Mouse (Mus musculus) cerebellum, adult 8-10 months (tissue): ENCODE measurements around the gene Scfd2.
A peak's percentile ranks its signal among the peaks of the same experiment; 100 is the strongest.

ENCODE experiments used
- DNase-seq: peaks from one replicate; pipeline ENCODE4 v3.0.0; 2022

The Scfd2 gene

DNA sequence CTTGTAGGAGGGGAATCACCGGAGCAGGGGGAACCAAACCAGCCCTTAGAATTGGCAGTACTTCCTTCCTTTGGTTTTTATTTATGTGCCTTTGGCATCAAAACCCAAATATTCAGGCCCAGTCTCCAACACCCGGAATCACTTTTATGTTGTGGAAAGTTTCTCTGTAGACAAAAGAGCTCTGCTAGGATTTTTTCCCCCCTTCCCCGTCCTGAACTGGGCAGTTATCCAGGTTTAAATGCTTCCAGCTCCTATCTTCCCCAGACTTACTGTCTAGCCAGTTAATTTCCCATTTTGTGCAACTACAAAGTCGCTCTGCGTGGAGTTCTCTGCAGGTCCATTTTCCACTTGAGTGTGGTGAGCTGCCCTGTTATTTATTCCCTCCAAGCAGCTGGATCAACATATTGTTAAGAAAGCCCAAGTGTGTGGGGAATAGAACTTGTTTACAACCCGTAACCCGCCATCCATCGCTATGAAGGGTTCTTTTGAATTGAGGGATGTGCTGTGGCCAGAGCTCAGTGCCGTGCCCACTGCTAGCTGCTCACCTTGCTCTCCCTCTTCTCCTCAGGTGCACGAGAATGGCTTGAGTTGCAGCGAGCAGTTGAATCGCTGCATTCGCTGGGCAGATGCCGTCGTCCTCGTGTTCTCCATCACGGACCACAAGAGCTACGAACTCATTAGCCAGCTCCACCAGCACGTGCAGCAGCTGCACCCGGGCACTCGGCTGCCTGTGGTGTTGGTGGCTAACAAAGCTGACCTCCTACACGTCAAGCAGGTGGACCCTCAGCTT lies 333.8 kb downstream of the Scfd2 start:
- DNase-seq: no peak

DNA sequence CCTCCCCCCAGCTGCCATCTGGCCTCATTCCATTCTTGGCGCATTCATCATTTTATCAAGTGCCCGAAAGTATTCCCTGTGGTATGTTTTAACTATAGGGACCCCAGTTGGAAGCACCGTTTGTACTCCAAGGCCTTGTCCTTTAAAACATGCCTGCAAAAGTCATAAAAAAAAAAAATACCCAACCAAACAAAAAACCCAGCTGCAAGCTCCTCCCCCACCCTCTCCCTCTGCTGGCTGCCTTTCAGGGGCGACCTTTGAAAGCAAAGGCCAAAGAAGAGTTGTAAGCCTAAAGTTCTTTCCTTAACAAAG lies 335.3 kb downstream of the Scfd2 start:
- no peak for DNase-seq

DNA sequence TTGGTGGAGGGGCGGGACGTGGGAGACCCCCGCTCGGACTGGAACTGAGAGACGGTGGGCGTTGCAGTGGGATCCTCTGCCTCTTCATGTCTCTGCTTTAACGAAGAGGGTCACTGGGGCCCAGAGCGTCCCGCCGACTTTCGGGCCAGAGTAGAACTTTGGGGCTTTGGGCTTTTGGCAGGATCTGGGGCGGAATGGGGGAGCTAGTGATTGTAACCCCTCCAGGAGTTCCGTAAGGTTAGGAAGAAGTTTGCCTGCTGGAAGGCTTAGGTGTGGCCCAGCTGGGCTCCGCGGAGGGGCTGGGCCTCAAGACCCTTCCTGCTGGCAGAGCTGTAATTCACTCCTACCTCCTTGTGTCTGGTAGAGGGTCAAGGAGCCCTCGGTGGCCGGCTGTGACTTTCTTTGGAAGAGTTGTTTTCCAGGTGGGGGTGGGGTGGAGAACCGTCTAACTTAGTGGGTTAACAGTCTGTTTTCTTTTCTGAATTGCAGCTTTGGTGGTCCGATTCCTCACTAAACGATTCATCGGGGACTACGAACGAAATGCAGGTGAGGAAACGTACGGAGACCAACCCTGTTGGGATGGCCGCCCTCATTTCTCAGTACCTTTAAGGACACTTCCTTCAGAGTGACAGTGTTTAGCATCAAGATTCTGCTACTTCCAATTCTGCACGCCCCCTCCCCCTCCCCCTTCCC lies 335.8 kb downstream of the Scfd2 start:
- DNase-seq: no peak

DNA sequence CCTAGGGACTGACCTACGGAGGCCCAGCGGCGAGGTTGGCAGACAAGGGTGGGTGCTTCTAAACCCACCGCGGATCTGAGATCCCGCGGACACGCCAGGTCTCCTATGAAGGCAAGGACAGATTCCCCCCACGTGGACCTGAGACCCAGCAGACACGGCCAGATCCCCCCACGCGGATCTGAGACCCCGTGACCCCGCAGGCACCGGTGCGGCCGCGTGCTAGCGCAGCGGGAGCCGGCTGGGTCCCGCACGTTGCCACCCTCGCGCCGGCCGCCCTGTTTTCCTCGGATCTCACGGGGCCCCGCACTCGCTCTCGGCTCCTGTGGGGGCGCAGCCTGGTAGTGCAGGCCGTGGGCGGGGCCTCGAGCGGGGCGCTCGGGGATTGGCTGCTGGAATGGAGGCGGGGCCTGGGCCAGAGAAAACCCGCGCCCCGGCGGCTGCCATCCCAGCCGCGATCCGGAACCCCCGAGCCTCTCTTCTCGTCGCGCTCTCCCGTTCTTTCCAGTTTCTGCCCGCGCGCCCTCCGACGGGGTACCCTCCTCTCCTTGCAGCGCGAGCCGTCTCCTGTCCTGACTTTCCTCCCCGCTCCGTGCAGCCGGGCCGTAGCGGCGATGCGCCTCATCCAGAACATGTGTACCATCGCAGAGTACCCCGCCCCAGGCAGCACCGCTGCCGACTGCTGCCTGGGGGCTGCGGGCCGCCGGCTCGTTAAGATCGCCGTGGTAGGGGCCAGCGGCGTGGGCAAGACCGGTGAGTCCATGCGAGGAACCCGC lies 336.5 kb downstream of the Scfd2 start, which contains the start of gene Rasl11b:
Gene Rasl11b (plus strand): TSS at position 446 of the 773 bp plus-strand sequence.
- peak; percentile 93 for DNase-seq

DNA sequence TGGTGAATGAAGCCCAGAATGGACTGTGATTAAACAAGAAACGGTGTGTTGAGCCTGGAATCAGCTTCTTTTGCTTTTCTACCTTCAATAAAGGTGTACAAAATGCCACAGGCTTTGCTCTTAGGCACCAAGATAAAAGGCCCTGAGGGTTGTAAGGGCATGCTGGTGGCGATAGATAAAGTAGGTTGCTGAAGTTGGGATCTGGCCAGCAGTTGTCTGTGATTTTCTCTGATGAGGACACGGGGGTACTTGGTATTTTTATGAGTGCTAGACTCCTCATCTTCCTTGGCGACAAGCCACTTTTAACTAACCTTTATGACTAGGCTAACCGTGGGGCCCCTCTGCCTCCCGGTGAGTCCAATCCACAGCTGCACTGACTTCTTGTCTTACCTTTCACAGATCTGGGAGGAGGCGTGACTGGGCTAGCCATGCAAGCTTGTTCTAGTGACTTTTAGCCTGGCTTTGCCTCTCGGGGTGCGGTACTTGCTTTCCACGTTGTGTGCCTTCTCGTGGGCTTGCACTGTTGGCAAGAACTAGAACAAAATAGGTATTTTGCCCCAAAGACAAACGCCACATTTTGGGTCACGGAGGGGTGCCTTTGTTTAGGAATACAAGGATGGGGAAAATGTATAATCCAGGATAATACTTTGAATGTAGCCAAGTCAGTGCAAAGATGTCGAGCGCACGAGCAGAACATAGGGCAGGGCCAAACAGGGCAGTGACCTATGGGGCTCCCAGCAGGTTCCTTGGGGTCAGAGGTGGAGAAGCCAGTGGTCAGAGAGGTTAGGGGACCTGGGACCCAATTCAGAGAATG lies 337.3 kb downstream of the Scfd2 start:
- no peak for DNase-seq

DNA sequence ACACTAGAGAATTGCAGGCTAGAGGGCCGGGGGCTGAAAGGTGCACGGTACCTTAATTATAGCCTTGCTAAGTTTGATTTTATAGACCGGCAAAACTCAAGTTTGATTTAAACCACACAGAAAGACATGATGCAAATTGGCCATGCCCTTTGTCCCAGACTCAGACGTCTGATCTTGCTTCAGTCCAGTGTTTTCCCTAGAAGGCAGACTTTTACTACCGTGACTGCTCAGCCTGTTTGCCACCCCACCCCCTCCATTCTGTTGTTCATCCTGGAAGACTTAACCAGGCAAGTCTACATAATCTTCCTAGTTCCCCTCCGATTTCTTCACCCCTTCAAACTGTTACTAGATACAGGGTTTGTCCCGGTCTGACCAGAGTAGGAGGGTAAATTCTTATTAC lies 337.9 kb downstream of the Scfd2 start:
- no peak for DNase-seq

DNA sequence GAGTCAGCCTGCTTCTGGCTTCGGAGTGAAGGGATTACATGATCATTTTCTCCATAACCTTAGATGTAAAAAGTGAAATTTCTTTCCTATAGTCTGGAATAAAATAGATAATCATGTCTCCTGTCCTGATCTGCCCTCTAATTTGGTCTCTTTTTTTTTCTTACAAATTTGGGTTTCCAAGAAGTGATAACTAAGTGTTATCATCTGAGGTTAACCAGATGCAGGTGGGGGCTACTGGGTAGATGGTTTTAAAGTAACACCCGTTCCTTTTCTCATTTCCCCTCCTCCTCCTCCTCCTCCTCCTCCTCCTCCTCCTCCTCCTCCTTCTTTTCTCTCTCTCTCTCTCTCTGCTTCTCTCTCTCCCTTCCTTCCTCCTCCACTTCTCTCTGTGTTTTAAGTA lies 338.6 kb downstream of the Scfd2 start:
- DNase-seq: no peak

DNA sequence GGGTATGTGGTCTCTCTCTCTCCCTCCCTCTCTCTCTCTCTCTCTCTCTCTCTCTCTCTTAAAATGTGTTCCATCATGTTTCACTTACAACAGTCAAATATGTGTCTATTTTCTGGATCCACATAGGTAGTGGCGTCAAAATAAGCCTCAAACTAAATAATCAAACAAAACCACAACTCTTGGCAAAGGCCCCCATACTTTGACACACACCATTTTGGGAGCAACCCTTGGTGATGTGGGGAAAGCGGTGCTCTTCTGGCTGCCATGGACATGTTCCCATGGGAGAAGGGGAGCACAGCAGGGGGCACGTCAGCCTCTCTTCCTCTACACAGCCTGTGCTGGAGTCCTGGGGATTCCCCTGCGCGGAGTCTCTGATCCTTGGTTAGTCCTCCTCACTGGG lies 340.6 kb downstream of the Scfd2 start:
- DNase-seq: no peak

DNA sequence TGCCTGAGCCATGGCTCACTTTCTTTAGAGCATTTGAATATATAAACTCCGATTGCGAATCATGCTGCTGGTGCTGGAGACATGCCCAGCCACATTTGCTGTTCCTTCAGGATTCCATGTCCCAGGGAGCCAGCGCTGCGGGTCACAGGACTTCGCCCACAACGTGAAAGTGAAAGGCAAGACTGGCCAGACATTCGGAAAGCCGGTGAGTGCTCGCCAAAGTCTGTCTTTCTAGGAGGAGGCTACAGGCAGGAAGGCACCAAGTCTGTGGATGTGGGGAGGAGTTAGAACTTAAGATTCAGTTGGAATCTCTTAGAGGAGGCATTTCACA lies 341.4 kb downstream of the Scfd2 start:
- no peak for DNase-seq

DNA sequence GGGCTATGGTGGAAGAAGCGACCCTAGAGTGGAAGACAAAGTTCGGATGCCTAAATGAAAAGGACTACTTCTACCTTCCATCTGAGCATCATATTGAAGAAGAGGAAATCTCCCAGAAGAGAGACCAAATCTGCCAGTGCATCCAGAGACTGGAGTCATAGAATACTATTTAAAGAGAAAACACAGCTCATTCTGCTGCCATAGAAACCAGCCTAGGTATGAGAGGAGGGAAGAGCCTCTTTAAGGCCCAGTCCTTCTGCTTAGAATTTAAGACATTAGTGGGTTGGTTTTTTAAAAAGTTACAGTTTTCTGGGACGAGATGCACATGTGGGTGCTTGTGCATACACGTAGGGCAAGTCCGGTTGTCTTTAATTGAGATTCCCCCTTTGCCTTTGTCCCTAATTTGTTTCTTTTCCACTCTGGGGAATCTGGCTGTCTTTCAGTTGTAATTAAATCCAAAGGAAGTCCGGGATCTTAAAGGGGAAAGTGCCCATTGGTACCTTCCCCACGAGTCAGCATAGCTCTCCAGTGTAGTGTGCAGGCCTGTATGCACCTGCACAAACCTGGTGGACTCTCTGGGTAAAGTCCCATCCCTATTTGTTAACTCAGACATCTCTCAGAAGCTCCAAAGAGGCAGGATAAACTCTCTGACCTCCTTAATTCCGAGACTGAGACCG lies 341.9 kb downstream of the Scfd2 start:
- DNase-seq: no peak

DNA sequence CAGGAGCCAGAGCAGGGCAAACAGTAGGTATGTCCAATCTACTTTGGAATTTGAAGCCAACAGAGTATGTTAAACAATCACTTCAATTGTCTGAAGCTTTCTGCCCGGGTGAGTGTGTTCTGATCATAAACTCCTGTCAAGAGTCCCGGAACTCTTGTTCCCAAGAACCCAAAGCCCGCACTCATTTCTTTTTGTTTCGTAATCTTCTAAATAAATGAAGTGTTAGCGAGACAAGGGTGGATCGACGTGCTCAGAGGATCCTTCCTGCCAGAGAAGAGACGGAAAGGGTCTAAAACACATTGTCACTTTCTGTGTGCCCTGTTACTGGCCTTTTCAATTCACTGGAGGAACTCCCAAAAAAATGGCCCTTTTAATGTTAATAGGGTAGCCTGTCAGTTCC lies 342.7 kb downstream of the Scfd2 start:
- DNase-seq: no peak

DNA sequence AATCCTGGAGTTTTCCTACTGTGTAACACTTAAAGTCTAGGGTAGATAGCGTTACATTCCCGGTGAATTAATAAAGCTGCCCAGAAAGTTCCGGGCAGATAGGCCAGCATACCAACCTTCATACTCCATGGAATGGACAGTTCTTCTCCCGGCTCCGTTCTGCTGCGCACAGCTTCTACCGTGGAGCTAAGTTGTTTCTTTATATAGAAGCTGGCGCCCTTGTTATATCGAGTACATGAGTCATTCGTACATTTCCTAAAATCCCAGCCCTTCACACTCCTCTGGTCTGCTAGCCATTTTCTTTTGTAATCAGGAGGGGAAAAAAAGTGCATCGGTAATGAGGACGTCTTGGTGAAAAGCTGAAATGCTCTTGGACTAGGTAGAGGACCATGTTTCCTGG lies 343.5 kb downstream of the Scfd2 start:
- no peak for DNase-seq

DNA sequence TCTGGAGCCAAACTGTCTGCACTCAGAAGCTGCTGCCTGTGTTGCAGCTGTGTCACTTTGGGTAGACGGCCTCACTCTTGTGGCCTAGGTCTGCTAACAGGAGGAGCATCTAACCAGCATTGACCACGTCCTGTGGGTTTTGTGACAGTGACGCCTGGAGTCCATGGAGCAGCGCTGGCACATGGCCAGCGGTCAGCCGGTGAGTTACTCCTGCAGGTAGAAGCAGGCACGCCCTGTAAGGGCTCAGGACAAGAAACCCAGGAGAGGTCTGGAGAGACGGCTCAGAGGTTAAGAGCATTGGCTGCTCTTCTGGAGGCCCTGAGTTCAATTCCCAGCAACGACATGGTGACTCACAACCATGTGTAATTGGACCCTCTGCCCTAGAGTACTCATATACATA lies 347.0 kb downstream of the Scfd2 start:
- DNase-seq: no peak

DNA sequence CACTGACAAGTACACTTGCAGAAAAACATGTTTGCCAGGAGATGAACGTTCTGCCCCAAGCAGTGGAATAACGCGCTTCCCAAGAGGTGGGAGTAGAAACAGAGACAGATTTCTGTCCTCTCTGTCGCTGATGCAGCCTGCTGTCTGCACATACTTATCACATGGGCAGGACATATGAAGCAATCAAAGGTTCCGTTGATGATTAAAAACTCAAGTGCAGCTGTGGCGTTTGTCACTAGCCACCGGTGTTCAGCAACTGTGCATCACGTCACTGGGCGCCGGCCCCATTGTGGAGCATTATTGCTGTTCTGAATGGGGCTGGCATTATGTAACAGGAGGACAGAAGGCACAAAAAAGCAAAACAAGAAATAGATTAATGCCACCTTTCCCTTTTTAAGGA lies 348.4 kb downstream of the Scfd2 start:
- no peak for DNase-seq

DNA sequence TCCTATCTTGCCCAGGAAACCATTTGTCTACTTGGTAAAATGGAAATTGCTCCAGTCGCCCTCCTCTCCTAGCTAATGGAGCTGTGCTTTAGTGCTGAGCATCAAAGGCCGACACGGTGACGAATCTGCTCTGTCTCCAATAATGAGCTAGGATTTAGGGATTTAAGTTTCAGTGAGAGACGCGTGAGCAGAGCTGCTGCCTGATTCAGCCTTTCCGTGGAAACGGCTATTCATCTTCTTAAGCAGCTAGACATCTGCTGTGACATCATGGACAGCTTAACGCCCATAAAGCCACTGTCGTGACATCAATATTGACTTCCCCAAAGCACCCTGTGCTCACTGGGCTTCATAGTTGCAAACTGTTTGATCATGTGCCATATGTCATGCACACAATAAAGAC lies 351.3 kb downstream of the Scfd2 start:
- DNase-seq: no peak

DNA sequence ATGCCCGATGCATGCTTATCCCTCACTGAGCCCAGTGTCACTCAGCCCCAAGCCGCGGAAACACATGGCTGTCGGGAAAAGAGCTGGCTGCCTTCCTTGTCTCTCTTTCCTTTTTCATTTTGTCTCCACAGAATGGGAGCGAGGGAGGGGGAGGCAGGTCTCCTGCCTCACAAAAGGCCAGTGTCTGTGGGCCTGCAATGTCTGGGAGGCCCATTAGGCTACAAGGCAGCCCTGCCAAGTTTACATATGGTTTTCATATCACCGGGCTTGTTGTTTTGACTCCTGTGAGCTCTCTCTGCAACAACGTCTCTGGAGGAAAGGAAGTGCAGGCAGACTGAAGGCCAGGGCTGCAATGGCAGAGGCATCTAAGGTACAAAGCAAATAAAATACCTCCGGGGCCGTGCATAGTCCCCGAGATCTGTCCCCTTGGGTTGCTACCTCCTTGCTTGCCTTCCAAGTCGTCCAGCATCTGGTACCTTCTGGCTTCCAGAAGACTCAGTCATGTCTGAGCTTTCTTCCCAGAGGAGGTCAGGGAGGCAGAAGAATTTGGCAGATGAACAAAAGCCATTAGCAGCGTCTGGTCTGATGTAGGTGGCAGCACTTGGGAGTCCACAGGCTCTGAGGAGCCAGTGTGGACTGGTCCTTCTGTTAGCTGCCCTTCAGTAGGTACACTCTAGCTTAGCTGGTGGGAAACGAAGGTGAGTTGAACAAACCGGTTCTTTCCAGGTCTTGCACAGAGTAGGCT lies 355.9 kb downstream of the Scfd2 start:
- no peak for DNase-seq

DNA sequence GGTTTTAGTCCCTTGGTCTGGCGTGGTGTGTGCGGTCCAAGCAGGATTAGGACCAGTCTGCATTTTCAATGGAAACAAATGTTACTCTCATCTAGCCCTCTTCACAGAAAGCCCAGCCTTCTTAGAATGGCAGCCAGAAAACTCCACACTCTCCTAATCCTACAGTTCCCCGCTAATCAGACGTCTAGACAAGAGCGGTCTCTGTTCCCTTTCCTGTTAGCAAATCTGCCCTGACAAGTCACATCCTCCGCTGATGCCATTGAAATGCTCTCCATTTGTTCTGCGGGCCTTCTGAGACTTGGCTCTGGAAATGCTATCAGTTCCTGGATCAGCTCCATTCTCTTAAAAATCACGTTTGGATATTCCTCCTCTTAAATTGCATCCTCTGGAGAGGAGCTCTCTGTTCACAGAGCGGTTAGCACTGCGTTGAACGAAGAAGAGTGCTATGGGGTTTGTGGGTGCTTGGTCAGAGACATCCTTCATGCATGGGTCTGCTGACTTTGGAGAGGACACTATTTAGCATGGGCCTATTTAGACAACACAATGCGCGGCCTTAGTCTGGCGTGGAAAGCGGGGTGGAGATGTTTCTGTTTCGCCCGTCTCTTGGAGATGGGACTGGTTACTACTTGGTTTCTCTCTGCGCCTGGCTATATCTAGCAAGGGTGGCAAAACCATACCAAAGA lies 358.3 kb downstream of the Scfd2 start:
- DNase-seq: no peak

DNA sequence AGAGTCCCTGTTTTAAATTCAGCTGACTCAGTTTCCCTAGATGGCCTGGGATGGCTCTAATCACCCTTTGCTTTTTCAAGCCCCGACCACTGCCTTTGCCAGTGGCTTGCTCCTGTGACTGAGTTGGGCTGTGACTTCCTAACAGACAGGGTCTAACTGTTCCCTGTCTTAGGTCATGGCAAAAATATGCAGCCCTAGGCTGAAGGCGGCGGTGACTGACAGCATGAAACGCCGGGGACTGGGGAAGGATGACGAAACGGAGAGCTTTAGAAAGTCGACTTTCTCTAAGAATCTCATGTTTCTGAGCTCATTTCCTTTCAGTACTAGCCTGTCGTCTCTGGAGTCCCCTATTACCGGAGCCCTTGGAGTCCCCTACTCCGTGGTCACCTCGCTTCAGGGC lies 359.4 kb downstream of the Scfd2 start:
- DNase-seq: no peak

DNA sequence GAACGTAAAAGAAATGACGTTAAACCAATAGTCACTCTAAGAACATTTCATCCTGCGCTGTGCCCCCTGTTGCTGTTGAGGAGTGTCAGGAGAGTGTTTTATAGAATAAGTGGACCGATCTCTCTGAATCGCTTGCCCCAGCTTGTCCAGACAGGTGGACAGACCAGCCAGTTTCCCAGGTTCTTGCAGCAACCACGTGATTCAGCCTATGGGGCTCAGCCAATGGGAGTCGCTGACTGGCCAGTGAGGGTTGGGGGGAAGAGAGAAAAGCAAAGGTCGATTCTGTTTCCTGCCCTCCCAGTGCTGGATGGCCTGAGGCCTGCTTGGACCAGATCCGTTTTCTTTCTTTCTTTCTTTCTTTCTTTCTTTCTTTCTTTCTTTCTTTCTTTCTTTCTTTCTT lies 359.8 kb downstream of the Scfd2 start:
- no peak for DNase-seq

DNA sequence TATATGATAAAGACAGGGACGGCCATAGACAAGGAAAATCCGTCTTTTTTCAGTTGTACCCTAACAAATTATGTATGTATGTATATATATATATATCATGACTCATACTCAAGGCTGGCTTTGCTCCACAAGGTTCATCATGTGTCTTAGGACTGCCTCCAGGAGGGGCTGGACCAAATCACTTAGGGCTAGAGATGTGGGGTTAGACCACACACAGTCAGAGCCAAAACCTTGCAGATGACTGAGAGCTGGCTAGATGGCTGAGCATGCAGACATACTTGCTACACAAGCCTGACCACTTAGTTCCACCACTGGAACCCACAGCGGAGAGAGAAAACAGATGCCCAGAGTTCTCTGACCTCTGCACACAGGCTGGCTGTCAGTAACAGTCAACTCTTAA lies 363.5 kb downstream of the Scfd2 start:
- no peak for DNase-seq

DNA sequence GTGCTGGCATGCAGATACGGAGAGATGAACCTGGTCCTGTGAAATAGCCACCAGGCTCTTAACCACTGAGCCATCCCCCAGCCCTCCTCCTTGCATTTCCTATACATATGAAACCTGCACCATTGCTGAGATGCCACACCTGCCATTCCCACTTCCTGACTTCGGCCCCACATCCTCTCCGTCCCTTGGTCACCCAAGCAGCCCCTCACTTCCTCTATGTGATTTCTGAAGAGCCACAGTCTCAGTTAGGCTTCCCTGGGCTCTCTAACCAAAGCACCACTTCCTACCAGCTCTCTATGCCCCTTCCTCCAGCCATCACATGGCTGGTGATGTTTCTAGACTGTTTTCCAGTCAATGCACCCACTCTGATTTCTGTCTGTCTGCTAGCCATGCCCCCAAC lies 364.9 kb downstream of the Scfd2 start:
- DNase-seq: no peak
